Mouse (Mus musculus) stomach, embryonic 14.5 days (tissue): ENCODE measurements around the gene Kcnj6. TPM values are rescaled to one million over a fixed set of nuclear protein-coding genes. Genes with fewer than 3 reads are reported as not detected.

Experiments
- ATAC-seq: fragments of 200-750 bp; cut with Nextera tagmentation; 2 replicates; pipeline ENCODE4 v1.8.0; 2017; ENCODE audit warnings: low read depth, moderate TSS enrichment; ENCODE audit not compliant: insufficient number of reproducible peaks, insufficient read depth, low FRiP score
- H3K27ac ChIP-seq: fragments of 300-500 bp; sonication (generic); 2 replicates; pipeline ENCODE4 v1.5.1; 2014; ENCODE audit warnings: mild to moderate bottlenecking, low read length, moderate library complexity, mixed read lengths
- H3K27me3 ChIP-seq: fragments of 300-500 bp; sonication (generic); 2 replicates; pipeline ENCODE4 v1.6.1; 2014; ENCODE audit warnings: low read length, control low read depth, mixed read lengths; ENCODE audit not compliant: control insufficient read depth, insufficient read depth
- H3K36me3 ChIP-seq: fragments of 300-500 bp; sonication (generic); 2 replicates; pipeline ENCODE4 v1.6.1; 2014; ENCODE audit warnings: mild to moderate bottlenecking, control low read depth, low read length, moderate library complexity, mixed read lengths; ENCODE audit not compliant: control insufficient read depth, insufficient read depth
- H3K4me1 ChIP-seq: fragments of 300-500 bp; sonication (generic); 2 replicates; pipeline ENCODE4 v1.6.1; 2014; ENCODE audit warnings: low read length, control low read depth, mixed read lengths; ENCODE audit not compliant: control insufficient read depth, insufficient read depth
- H3K4me2 ChIP-seq: fragments of 300-500 bp; sonication (generic); replicated peaks from 2 replicates; pipeline ENCODE4 v1.6.1; 2014; ENCODE audit warnings: low read depth, low read length, control low read depth
- H3K4me3 ChIP-seq: fragments of 300-500 bp; sonication (generic); 2 replicates; pipeline ENCODE4 v1.5.1; 2014; ENCODE audit warnings: low read depth, low read length, control low read depth
- H3K9ac ChIP-seq: fragments of 300-500 bp; sonication (generic); replicated peaks from 2 replicates; pipeline ENCODE4 v1.6.1; 2014; ENCODE audit warnings: low read depth, mild to moderate bottlenecking, control low read depth, low read length, moderate library complexity, mixed read lengths
- H3K9me3 ChIP-seq: fragments of 300-500 bp; sonication (generic); 2 replicates; pipeline ENCODE4 v1.6.1; 2016; ENCODE audit warnings: low read depth, low read length, control low read depth; ENCODE audit not compliant: control insufficient read depth
- WGBS: fragments of 180-500 bp; shearing (Covaris S2); extraction: QIAGEN DNeasy Blood & Tissue Kit; methylation state at CpG from one replicate; pipeline ENCODE4 v1.1.7; 2014; 5-methylcytosine and 5-hydroxymethylcytosine counted together
- polyA plus RNA-seq: library from polyadenylated mRNA; unstranded; fragments of >200 nt; fragmentation: Nextera tagmentation; extraction: Ambion mirVana; gene quantifications from 2 replicates; pipeline ENCODE4 v1.2.1, GENCODE M21; 2014

The Kcnj6 gene
- polyA plus RNA-seq, 1 experiment from 2014 or later = 0.39 TPM

- Histone ChIP-seq H3K36me3 (no peaks in the 10 kb centered on the region), H3K4me1 (no peaks in the 10 kb centered on the region), H3K9me3 (no peaks in the 10 kb centered on the region), H3K4me3 (no peak overlapping the region), H3K27me3 (no peaks in the 10 kb centered on the region), H3K9ac (no peak overlapping the region), H3K4me2 (no peak overlapping the region), H3K27ac (no peak overlapping the region)
- ATAC-seq = no peak
- 79% methylated on average over 6 of the region's 6 CpGs for WGBS
Measured at GRCm38 (mm10) chr16:94767606-94768005, 229.9 kb downstream of the Kcnj6 start.

- Histone ChIP-seq H3K4me1 (no peaks in the 10 kb centered on the region), H3K27ac (no peak overlapping the region), H3K9ac (no peak overlapping the region), H3K27me3 (no peaks in the 10 kb centered on the region), H3K4me3 (no peak overlapping the region), H3K36me3 (no peaks in the 10 kb centered on the region), H3K4me2 (no peak overlapping the region), H3K9me3 (no peaks in the 10 kb centered on the region)
- WGBS = 35% methylated on average over 8 of the region's 8 CpGs
- ATAC-seq = no peak
Measured at GRCm38 (mm10) chr16:94765129-94765528, 232.4 kb downstream of the Kcnj6 start.

- WGBS = 38% methylated on average over 11 of the region's 11 CpGs
- no peaks in the 10 kb centered on the region for H3K9me3 ChIP-seq
Measured at GRCm38 (mm10) chr16:94760732-94761131, 236.8 kb downstream of the Kcnj6 start.

GRCm38 (mm10) chr16:94759761-94760160, 237.7 kb downstream of the Kcnj6 start:
- Histone ChIP-seq H3K4me2 (no peak overlapping the region), H3K27me3 (no peaks in the 10 kb centered on the region), H3K36me3 (no peaks in the 10 kb centered on the region), H3K4me1 (no peaks in the 10 kb centered on the region), H3K9ac (no peak overlapping the region), H3K9me3 (no peaks in the 10 kb centered on the region), H3K4me3 (no peak overlapping the region), H3K27ac (no peak overlapping the region)
- no peak for ATAC-seq
- 78% methylated on average over 5 of the region's 5 CpGs for WGBS

More at GRCm38 (mm10) chr16:94760732-94761131, 236.8 kb downstream of the Kcnj6 start:
- Histone ChIP-seq H3K9ac (no peak overlapping the region), H3K4me2 (no peak overlapping the region), H3K36me3 (no peaks in the 10 kb centered on the region), H3K27ac (no peak overlapping the region), H3K27me3 (no peaks in the 10 kb centered on the region), H3K4me3 (no peak overlapping the region), H3K4me1 (no peaks in the 10 kb centered on the region)
- ATAC-seq = no peak

- Histone ChIP-seq H3K4me2 (no peak overlapping the region), H3K9ac (no peak overlapping the region), H3K4me1 (no peaks in the 10 kb centered on the region), H3K4me3 (no peak overlapping the region), H3K9me3 (no peaks in the 10 kb centered on the region), H3K36me3 (no peaks in the 10 kb centered on the region), H3K27ac (no peak overlapping the region), H3K27me3 (no peaks in the 10 kb centered on the region)
- 46% methylated on average over 3 of the region's 3 CpGs for WGBS
- ATAC-seq = no peak
Measured at GRCm38 (mm10) chr16:94758606-94759005, 238.9 kb downstream of the Kcnj6 start.

GRCm38 (mm10) chr16:94756352-94756751, 241.1 kb downstream of the Kcnj6 start:
- 65% methylated on average over 6 of the region's 6 CpGs for WGBS

GRCm38 (mm10) chr16:94753453-94753852, 244.0 kb downstream of the Kcnj6 start:
- Histone ChIP-seq H3K4me3 (no peak overlapping the region), H3K4me2 (no peak overlapping the region), H3K27ac (no peak overlapping the region), H3K27me3 (no peaks in the 10 kb centered on the region), H3K36me3 (no peaks in the 10 kb centered on the region), H3K9me3 (no peaks in the 10 kb centered on the region), H3K9ac (no peak overlapping the region), H3K4me1 (no peaks in the 10 kb centered on the region)
- no peak for ATAC-seq
- WGBS = 83% methylated on average over 1 of the region's 1 CpGs

More at GRCm38 (mm10) chr16:94756352-94756751, 241.1 kb downstream of the Kcnj6 start:
- H3K27me3 ChIP-seq = no peaks in the 10 kb centered on the region
- H3K9me3 ChIP-seq = no peaks in the 10 kb centered on the region
- H3K4me2 ChIP-seq = no peak overlapping the region
- no peak overlapping the region for H3K9ac ChIP-seq
- no peaks in the 10 kb centered on the region for H3K36me3 ChIP-seq
- H3K27ac ChIP-seq = no peak overlapping the region
- H3K4me3 ChIP-seq = no peak overlapping the region
- no peaks in the 10 kb centered on the region for H3K4me1 ChIP-seq
- no peak for ATAC-seq

GRCm38 (mm10) chr16:94752781-94753180, 244.7 kb downstream of the Kcnj6 start:
- H3K4me2 ChIP-seq = no peak overlapping the region
- H3K27ac ChIP-seq = no peak overlapping the region
- H3K4me1 ChIP-seq = no peaks in the 10 kb centered on the region
- no peak overlapping the region for H3K9ac ChIP-seq
- no peak overlapping the region for H3K4me3 ChIP-seq
- no peaks in the 10 kb centered on the region for H3K36me3 ChIP-seq
- no peaks in the 10 kb centered on the region for H3K27me3 ChIP-seq
- H3K9me3 ChIP-seq = no peaks in the 10 kb centered on the region
- WGBS = 45% methylated on average over 10 of the region's 10 CpGs
- ATAC-seq = no peak

GRCm38 (mm10) chr16:94745016-94745415, 252.5 kb downstream of the Kcnj6 start:
- Histone ChIP-seq H3K4me1 (no peaks in the 10 kb centered on the region), H3K9ac (no peak overlapping the region), H3K27me3 (no peaks in the 10 kb centered on the region), H3K27ac (no peak overlapping the region), H3K4me2 (no peak overlapping the region), H3K36me3 (no peaks in the 10 kb centered on the region), H3K4me3 (no peak overlapping the region), H3K9me3 (no peaks in the 10 kb centered on the region)
- no peak for ATAC-seq
- WGBS = 75% methylated on average over 9 of the region's 9 CpGs
